Mouse (Mus musculus): ENCODE data around the gene Heatr4.

The Heatr4 gene

GRCm38 (mm10) chr12:83998341-83999107, 13.9 kb upstream of the Heatr4 start:
- DNase-seq (ENCODE audit: low read depth) = no peak

DNA sequence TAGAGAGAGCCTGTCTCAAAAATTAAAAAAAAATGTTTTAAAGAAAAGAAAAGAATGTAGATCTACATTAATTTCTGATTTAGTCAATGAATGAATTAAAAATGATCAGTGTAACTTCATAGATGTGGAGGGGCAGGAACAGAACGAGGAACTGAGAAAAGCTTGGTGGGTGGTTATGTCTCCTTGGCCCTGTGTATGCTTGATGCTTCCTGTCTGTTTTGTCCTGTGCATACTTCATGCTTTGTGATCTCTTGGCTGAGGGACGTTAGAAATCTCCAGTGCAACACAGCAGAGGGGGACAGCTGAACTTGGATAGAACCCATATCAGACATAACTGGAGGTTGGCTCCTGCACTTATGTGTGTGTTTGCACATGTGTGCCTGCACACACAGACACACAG, 12.6 kb upstream of the Heatr4 start:
- no peak for DNase-seq (ENCODE audit: low read depth)

- no peak for DNase-seq (ENCODE audit: low read depth)
Observed at GRCm38 (mm10) chr12:83989378-83989777, 4.7 kb upstream of the Heatr4 start.

GRCm38 (mm10) chr12:83988483-83988882, 3.8 kb upstream of the Heatr4 start:
- DNase-seq (ENCODE audit: low read depth) = no peak

DNA sequence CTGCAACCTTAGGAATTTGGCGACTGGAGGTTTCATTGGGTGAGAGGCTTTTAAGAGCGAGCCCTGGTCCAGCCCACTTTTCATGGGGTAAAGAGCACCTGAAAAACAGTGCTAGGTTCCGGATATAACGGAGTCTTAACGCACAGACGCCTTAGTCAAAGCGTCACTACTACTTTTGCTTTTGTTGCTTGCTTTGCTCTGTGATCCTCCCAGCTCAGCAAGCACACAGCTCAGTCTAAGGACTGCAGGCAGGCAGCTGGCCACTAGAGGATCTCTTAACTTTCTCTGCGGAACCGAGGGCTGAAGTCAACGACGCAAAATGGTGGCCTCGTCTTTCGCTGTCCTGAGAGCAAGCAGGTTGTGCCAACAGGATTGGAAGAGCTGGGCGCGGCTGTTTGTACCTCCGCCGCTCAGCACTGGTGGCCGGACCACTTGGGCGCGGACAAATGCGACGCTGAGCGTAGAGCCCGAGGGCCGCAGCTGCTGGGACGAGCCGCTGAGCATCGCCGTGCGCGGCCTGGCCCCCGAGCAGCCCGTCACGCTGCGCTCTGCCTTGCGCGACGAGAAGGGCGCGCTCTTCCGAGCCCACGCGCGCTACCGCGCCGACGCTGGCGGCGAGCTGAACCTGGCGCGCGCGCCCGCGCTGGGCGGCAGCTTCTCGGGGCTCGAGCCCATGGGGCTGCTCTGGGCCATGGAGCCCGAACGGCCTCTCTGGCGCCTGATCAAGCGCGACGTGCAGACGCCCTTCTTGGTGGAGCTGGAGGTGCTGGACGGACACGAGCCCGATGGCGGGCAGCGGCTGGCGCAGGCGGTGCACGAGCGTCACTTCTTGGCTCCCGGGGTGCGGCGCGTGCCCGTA, 3.2 kb upstream of the Heatr4 start, which contains the start of gene Acot2:
Gene Acot2 (plus strand): TSS at position 279 of the 859 bp plus-strand sequence.
- peak; percentile 70 for DNase-seq (ENCODE audit: low read depth)

GRCm38 (mm10) chr12:83987242-83987582, 2.6 kb upstream of the Heatr4 start:
- DNase-seq (ENCODE audit: low read depth) = no peak

DNA sequence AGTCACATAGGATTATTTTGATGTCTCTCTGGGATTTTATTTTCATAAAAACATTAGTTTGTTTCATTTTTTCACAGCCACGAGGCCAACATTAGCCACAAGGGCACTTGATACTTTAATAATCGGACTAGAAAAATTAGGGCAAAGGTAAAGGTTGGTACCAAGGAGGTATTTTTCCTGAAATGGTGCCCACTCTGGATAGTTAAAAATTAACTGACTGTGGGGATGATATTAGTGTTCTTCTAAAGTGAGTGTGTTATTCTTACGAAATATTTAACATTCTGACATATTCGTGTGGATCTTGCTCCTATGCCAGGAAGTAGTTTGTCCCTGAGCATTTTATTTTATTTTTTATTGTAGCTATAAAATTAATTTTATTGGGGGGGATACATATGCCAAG, 3.0 kb downstream of the Heatr4 start:
- DNase-seq (ENCODE audit: low read depth) = no peak

DNA sequence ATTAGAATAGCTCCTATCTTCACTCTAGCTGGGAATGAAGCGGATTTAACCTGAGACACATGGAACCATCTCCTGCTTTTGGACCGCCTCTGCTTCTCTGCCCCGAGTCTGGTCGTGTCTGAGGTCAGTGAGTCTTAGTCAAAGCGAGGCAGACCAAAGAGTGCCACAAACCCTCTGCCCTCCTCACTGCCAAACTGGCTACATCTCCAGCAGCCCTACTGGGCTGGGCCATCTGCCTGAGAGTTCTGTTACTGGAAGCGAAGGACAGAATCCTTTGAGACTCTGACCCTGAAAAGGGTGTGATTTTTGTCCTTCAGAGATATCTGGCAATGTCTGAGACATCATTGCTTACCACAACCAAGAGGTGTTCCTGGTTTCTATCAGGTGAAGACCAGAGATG, 5.8 kb downstream of the Heatr4 start:
- DNase-seq (ENCODE audit: low read depth) = no peak

GRCm38 (mm10) chr12:83972117-83972516, 12.5 kb downstream of the Heatr4 start:
- no peak for DNase-seq (ENCODE audit: low read depth)

- no peak for DNase-seq (ENCODE audit: low read depth)
Observed at GRCm38 (mm10) chr12:83965235-83965634, 19.4 kb downstream of the Heatr4 start.

- DNase-seq (ENCODE audit: low read depth) = no peak
Observed at GRCm38 (mm10) chr12:83958278-83958677, 26.4 kb downstream of the Heatr4 start.

DNA sequence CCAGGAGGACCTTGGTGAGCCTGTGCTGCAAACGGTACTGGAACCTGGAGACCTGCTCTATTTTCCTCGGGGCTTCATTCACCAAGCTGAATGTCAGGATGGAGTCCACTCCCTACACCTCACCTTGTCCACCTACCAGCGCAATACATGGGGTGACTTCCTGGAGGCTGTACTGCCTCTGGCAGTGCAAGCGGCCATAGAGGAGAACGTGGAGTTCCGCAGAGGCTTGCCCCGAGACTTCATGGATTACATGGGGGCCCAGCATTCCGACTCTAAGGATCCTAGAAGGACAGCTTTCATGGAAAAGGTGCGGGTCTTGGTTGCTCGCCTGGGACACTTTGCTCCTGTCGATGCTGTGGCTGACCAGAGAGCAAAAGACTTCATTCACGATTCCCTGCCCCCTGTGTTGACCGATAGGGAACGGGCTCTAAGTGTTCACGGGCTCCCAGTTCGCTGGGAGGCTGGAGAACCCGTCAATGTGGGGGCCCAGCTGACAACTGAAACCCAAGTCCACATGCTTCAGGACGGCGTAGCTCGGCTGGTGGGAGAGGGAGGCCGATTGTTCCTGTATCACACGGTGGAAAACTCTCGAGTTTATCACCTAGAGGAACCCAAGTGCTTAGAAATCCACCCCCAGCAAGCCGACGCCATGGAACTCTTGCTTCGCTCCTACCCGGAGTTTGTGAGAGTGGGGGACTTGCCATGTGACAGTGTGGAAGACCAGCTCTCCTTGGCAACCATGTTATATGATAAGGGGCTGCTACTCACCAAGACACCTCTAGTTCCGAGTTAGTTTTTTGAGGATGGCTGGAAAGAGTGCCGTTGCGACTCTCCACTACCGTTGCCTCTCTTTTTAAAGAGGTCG, 32.7 kb downstream of the Heatr4 start:
- no peak for DNase-seq (ENCODE audit: low read depth)

- no peak for DNase-seq (ENCODE audit: low read depth)
Observed at GRCm38 (mm10) chr12:83950840-83951701, 33.6 kb downstream of the Heatr4 start.

- peak; percentile 55 for DNase-seq (ENCODE audit: low read depth)
Observed at GRCm38 (mm10) chr12:83950493-83950839, 34.2 kb downstream of the Heatr4 start, which contains the start of gene Riox1. TSS of gene Riox1 (plus strand) at chr12:83950608.

DNA sequence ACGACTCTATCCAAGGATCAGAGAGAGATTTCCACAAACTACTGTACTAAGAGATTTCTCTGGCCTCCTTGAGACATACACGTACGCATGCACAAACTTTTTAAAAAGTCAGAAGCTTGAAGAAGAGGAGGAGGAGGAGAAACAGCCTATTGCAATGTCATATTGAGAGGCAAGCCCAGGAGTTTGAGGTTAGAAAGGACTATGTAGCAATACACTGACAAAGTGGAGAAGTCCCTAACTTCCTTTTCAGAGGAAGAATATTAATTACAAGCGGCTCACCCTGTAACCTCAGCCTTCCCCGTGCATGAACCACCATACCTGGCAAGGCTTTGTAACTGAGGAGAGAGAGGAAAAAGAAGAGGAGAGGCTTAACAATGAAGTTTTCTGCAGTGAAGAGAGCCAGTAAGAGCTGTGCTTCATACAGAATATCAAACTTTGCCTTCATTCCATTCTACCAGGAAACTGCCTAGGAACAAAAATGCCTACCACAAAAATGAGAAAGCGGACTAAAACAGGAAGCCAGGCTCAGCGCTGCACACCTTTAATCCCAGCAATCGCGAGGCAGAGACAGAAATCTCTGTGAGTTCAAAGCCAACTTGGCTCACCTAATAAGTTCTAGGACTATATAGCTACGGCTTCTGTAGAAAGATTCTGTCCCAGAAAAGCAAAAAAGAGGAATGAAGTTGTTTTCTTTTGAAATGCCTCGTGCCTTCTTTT, 34.7 kb downstream of the Heatr4 start:
- DNase-seq (ENCODE audit: low read depth) = no peak

GRCm38 (mm10) chr12:83949043-83949442, 35.6 kb downstream of the Heatr4 start:
- no peak for DNase-seq (ENCODE audit: low read depth)

- DNase-seq (ENCODE audit: low read depth) = no peak
Observed at GRCm38 (mm10) chr12:83947260-83947811, 37.3 kb downstream of the Heatr4 start.

DNA sequence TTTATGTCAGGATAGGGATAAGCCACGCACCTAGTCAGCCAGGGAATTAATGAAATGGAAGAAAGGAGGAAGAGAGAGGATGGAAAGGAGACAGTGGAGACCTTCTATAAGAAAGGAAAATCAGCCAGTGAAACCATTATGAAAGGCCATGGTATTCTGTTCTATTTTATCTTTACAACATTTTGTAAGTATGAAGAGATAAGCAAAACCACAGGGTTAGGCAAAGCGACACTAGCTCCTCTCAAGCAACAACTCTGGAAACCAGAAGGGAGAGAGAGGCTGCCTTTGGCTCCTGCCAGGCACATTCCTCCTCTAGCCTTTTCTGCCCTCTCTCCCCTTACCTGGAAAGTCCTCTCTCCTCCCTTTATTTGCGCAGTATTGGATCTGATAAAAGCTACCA, 42.7 kb downstream of the Heatr4 start:
- no peak for DNase-seq (ENCODE audit: low read depth)

GRCm38 (mm10) chr12:83940031-83940430, 44.6 kb downstream of the Heatr4 start:
- DNase-seq (ENCODE audit: low read depth) = no peak

DNA sequence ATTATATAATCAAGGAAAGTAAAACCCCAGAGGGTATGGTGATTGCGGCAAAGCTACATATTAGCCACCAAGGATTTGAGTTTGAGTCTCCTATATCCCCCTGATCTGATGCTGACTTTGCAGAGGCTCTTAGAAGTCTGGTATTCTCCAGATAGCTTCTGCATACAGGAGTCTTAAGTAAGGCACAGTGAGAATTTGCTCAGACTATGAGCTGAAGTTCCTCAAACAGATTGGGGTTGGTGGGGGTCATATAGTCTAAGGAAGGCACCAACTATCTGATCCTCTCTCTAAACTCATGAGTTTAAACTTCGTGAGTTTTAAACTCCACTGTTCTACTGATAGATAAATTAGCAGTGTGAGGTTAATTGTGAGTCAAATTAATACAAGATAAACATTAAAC, 45.3 kb downstream of the Heatr4 start:
- DNase-seq (ENCODE audit: low read depth) = no peak

All from fibroblast of lung, adult 2 months (primary cell).